Mouse (Mus musculus) monocyte, adult 5-6 weeks (primary cell): ENCODE data around the gene Ica1. TPM values are rescaled to one million over a fixed set of nuclear protein-coding genes. Genes with fewer than 3 reads are reported as not detected.

ENCODE experiments used
- ATAC-seq: fragments of 153-309, 156-312 bp; replicated peaks from 2 replicates; pipeline ENCODE4 v1.8.0; 2017; ENCODE audit warnings: mild to moderate bottlenecking; ENCODE audit not compliant: low TSS enrichment, insufficient number of reproducible peaks, severe bottlenecking, poor library complexity, low FRiP score
- total RNA-seq: library from RNA; stranded (forward); fragments of 200-1000, 200-491, 200-594 nt; gene quantifications from 3 replicates; pipeline ENCODE4 v1.2.3, GENCODE M21; 2017

Ica1 gene
- total RNA-seq, 1 experiment from 2014 or later: 3.5 TPM

GRCm38 (mm10) chr6:8694636-8695514 is 83.4 kb downstream of the Ica1 start:
- ATAC-seq: no peak

DNA sequence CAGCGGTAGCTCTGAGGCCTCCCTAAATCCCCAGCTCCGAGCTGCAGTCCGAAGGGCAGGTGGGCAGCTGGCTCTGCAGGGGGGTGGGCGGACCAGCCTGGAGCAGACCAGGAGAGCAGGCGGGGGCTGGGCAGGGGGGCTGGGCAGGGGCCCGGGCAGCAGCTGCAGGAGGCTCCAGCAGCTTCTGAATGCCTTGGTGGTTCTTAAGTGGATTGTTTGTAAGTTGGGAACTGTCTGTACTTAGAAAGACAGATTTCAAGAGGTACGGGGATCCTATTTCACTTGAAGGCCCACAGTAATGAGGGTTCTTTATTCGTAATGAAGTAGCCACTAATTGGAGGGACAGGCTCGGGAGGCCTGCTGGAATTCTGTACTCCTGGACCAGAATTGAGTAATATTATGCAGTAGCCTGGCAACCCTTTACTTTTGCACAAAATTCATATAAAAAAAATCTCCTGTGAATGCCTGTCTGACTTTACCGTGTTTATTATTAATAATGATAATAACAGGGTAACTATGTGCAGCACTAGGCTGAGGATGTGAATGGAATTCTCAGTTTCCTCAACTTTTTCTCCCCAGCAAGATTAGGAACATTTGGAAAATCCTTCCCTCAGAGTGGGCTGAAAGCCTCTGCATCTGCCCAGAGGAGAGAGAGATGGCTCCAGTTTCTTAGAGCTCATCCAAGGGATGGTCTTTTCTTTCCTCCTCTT is 84.2 kb downstream of the Ica1 start:
- ATAC-seq: no peak

DNA sequence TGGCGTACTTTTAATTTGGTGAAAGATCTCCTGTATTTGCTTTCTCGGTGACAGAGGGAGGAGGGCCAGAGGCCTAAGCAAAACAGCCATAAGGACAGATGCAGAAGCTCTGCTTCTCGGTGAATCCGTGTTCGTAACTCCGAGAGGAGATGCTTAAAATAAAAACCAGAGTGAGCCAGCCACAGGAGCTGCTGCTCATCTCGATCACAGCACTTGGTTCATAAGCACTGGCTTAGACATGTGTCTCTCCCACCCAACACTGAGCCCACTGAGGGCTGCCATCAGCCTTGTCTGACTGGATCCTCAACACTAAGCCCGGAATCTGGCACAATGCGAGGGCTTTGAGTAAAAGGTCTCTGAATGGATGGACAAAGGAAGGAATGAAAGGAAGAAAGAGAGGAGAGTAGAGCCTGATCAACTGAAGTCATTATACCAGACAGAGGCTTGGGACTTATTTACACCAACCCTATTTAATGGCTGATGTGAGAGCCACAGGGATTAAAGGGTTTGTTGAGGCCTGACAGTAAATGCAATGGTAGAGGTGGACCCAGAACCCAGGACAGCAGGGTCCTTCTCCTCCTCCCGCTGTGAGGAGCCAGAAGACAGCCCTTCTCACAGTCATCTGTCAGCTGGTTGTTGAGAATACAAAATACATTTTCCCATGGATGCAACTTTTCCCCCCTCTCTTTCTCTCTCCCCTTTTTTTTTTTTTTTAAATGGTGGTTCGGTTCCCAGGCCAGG is 85.0 kb downstream of the Ica1 start:
- ATAC-seq: no peak

DNA sequence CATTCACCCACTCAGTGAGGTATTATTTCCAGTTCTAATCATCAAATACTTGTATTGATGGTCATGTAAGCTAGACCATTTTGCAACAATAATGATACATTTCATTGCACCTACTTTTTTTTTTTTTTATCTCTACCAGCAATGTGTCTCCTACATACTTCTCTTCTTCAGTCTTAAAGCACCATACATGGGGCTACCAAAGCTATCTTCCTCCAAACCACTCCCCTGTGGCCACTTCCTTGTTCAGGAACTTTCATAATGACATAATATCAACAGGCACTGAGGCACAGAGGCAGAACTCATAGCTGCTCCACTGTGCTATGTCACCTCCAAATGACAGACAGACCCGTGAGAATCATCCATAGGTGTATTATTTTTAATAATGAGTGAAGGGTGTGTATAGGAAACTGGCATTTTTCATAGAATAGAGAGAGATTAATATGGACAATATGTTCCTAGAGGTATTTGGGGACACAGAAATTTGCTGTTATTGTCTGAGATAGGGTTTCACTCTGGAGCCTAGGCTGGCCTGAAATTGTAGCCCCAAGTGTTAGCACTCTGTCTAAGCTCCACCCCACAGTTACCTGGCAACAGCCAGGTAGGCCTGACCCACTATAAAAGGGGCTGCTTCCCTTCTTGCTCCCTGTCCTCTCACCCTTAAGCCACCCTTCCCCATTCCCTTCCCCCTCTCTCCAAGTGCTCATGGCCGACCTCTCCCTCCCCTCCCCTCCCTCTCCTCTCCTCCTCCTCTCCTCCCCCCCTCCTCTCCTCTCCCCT is 86.9 kb downstream of the Ica1 start:
- peak; percentile 84 for ATAC-seq

GRCm38 (mm10) chr6:8690441-8690840 is 87.8 kb downstream of the Ica1 start:
- ATAC-seq: no peak

DNA sequence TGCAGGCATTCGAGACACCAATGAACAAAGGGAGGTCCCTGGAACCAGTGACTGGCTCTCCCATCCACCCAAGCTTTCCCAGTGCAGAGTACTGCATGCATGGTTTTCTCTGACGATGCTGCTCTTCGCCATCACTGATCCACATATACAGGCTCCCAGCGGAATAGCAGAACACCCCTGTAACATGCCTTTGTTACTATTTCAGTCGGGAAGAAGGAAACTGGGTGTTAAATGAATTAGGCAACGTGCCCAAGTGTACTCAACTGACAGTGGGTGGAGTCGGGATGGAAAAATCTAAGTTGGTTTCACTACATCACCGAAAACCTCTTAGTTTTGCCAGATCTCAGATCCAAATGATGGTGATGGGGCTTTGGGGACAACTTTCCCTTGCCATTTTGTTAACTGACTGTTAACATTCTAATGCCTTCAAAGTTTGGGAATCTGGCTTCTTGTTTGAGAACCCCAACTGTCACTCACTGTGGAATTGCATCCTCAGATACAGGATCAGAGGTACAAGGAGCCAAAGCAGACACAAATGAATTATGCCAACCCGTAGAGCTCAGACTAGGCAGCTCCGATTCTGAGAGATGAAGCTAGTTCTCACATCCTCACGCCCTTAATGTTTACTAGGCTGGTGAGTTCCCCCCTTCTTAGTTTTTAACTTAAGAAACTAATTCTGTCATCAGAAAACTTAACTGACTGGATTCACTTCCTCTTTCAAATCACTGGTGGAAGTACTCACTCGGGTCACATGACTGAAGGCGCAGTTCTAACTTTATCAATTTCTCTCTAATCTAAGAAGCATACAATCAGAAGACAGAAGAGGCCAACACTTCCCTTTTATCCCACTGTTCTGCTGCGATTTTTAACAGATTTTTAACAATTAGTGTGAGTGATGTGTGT is 91.4 kb downstream of the Ica1 start:
- peak; percentile 63 for ATAC-seq

- no peak for ATAC-seq
These were observed 94.9 kb downstream of the Ica1 start for GRCm38 (mm10) chr6:8683379-8683778.

DNA sequence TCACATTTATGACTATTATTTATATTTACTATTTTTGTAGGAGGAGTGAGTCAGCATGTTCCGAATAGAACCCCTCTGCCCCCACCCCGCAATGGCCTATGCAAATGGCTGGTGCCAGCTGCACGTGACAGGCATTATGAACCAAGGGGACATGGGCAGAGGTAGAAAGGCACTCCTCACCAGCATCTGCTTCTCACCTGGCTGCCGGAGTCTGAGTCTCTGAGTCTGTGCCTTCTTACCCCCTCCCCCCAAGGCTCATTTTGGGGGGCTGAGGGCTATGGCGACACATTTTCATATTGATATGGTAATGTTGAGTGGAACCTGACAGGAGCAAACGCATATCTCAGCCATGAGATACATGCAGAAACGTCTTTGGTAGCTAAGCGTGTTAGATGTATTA is 97.4 kb downstream of the Ica1 start:
- no peak for ATAC-seq

- ATAC-seq: no peak
These were observed 105.3 kb downstream of the Ica1 start for GRCm38 (mm10) chr6:8673013-8673412.

GRCm38 (mm10) chr6:8669343-8669742 is 108.9 kb downstream of the Ica1 start:
- ATAC-seq: no peak

- ATAC-seq: no peak
These were observed 110.1 kb downstream of the Ica1 start for GRCm38 (mm10) chr6:8668013-8668811.

DNA sequence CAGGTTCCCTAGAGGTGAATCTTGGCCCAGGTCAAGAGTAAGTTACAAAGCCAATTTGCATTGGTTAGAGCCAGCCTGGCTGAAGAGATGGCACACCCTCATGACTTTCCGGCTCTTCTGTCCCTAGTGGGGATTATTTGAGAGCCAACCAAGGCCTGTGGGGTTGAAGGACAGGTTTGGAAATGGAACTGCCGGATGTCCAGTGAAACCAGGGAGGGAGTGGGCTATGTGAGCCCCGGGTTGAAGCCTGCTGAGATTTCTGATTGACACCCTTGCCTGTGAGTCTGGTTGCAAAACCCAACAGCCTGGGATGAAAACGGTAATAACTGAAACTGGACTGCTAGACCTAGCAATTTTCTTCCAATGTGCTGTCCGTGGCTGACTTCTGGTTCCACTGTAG is 112.5 kb downstream of the Ica1 start:
- no peak for ATAC-seq

GRCm38 (mm10) chr6:8664956-8665355 is 113.3 kb downstream of the Ica1 start:
- ATAC-seq: no peak

DNA sequence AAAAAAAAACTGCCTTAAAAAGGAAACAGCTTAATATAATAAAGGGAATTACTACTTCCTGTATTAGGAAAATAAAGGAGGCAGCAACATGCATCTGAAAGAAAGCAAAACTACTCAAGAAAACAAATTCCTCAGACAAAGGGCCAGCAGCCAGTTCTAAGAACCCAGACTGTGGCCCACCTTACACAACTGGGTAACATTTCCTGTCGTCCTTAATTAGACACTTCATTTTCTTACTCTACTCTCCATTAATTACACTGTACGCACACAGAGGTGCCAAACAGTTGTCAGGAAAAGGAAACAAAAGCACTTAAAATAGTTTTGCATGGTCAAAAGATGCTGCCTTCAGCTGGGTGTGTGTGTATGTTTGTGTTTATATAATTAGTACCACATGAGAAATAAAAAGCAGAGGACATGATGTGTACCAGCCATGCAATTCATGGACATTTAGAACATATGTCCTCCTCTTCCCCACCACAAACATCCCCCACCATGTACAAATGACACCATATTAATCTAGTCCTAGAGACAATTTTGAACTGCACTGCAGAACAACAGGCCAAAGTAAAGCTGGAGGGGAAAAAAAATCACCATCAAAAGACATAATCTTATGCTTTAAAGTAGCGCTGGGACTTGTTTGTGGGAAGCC is 115.1 kb downstream of the Ica1 start:
- no peak for ATAC-seq

GRCm38 (mm10) chr6:8661404-8661803 is 116.9 kb downstream of the Ica1 start:
- no peak for ATAC-seq

DNA sequence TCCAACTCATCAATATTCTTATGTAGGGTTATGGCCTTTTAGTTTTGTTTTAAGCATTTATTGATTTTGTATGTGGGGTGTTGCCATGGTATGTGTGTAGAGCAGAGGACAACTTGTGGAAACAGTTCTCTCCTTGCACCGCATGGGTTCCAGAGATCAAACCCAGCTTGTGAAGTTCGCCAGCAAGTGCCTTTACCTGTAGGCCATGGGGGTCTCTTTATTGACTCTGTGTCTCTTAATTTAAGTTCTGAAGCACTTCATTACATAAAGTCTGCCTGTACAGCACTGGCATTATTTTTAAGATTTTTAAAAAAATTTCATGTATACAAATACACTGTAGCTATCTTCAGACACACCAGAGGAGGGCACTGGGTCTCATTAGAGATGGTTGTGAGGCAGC is 118.2 kb downstream of the Ica1 start:
- ATAC-seq: no peak
